Mouse (Mus musculus) bone marrow macrophage, adult 2 months (primary cell): ENCODE results near the gene Gata5.

Experiments
- CTCF ChIP-seq: IDR thresholded peaks from 2 replicates; pipeline ENCODE4 v1.5.1; 2012; ENCODE audit warnings: low read depth, mild to moderate bottlenecking, low read length, moderate library complexity
- POLR2A ChIP-seq: IDR thresholded peaks from 2 replicates; pipeline ENCODE4 v1.6.1; 2012; ENCODE audit warnings: mild to moderate bottlenecking, low read depth, low read length, borderline replicate concordance

- TF ChIP-seq CTCF (no peak), POLR2A (no peak)
Measured at GRCm38 (mm10) chr2:180320216-180320615, 14.3 kb downstream of the Gata5 start.
